Mouse (Mus musculus) megakaryocyte, embryonic 14.5 days (primary cell): ENCODE data around the gene Dzank1.

ENCODE experiments used
- FLI1 ChIP-seq: IDR thresholded peaks from 2 replicates; pipeline ENCODE4 v1.6.1; 2012; ENCODE audit warnings: low read length, inconsistent platforms, mixed read lengths
- GATA1 ChIP-seq: IDR thresholded peaks from 3 replicates; pipeline ENCODE4 v1.6.1; 2012; ENCODE audit warnings: mixed read lengths, low read length, inconsistent platforms, borderline replicate concordance

GRCm38 (mm10) chr2:144527821-144528174 lies 584 bp upstream of the Dzank1 start:
- no peak for TF ChIP-seq GATA1
- TF ChIP-seq FLI1, result no peak
